Mouse (Mus musculus): ENCODE results near the gene Gm47955. TPM values are rescaled to one million over a fixed set of nuclear protein-coding genes. Genes with fewer than 3 reads are reported as not detected.

Gm47955 gene
- total and polyA plus RNA-seq, 3 experiments = not detected

- TF ChIP-seq MAFK (IDR thresholded peaks at IDR 0.05; ENCODE audit: borderline replicate concordance, low read depth, low read length) (no peak), SIN3A (IDR thresholded peaks at IDR 0.05; ENCODE audit: low read length) (no peak), POLR2AphosphoS5 (IDR thresholded peaks at IDR 0.05; ENCODE audit: borderline replicate concordance, low read depth, low read length) (no peak), TCF12 (IDR thresholded peaks at IDR 0.05; ENCODE audit: low read depth, low read length) (no peak), MXI1 (IDR thresholded peaks at IDR 0.05; ENCODE audit: low read depth, low read length) (no peak), RCOR1 (IDR thresholded peaks at IDR 0.05; ENCODE audit: low read depth, low read length) (no peak), NRF1 (IDR thresholded peaks at IDR 0.05; ENCODE audit: insufficient read depth, low read depth, low read length, poor library complexity, severe bottlenecking) (no peak), RAD21 (IDR thresholded peaks at IDR 0.05; ENCODE audit: low read depth, low read length) (no peak), SMC3 (IDR thresholded peaks at IDR 0.05; ENCODE audit: low read depth, low read length) (no peak), E2F4 (IDR thresholded peaks at IDR 0.05; ENCODE audit: borderline replicate concordance, low read depth, low read length) (no peak), GATA1 (IDR thresholded peaks at IDR 0.05; ENCODE audit: low read depth, low read length) (no peak), CTCF (IDR thresholded peaks at IDR 0.05 in 2 of 3, conservative IDR thresholded peaks at IDR 0.05 in 1 of 3; ENCODE audit: control insufficient read depth in 1 of 3, insufficient read depth in 1 of 3, low read depth in 2 of 3, low read length in 3 of 3, poor library complexity in 1 of 3, severe bottlenecking in 1 of 3) (no peak), ZC3H11A (IDR thresholded peaks at IDR 0.05; ENCODE audit: low read depth, low read length) (no peak), USF1 (IDR thresholded peaks at IDR 0.05; ENCODE audit: low read depth, low read length) (no peak), EP300 (IDR thresholded peaks at IDR 0.05; ENCODE audit: low read depth in 1 of 2, low read length in 2 of 2) (no peak), NELFE (IDR thresholded peaks at IDR 0.05; ENCODE audit: low read depth, low read length) (no peak), ZMIZ1 (IDR thresholded peaks at IDR 0.05; ENCODE audit: low read depth, low read length) (no peak)
Measured at GRCm38 (mm10) chr1:82991062-82991461, 31.0 kb downstream of the Gm47955 start.

GRCm38 (mm10) chr1:82991596-82991995, 31.5 kb downstream of the Gm47955 start:
- DNase-seq (ENCODE audit: low read depth, low spot score) = no peak
- TF ChIP-seq USF1 (IDR thresholded peaks at IDR 0.05; ENCODE audit: low read depth, low read length) (no peak), GATA1 (IDR thresholded peaks at IDR 0.05; ENCODE audit: low read depth, low read length) (no peak), POLR2AphosphoS2 (IDR thresholded peaks at IDR 0.05; ENCODE audit: low read length) (no peak), MAZ (IDR thresholded peaks at IDR 0.05; ENCODE audit: low read depth, low read length) (no peak), TBP (IDR thresholded peaks at IDR 0.05; ENCODE audit: low read depth, low read length) (no peak)
- no peak overlapping the region for H3K9ac ChIP-seq (ENCODE audit: control insufficient read depth, low read depth, low read length, poor library complexity, severe bottlenecking)
- no peaks in the 10 kb centered on the region for H3K4me1 ChIP-seq (ENCODE audit: control insufficient read depth in 1 of 2, insufficient read depth in 2 of 2, low read length in 2 of 2)
- H3K79me2 ChIP-seq (ENCODE audit: control insufficient read depth, insufficient read depth, low read length, poor library complexity) = no peaks in the 10 kb centered on the region
- no peaks in the 10 kb centered on the region for H3K9me3 ChIP-seq (replicated peaks; ENCODE audit: insufficient read depth, low read length)
- no peaks in the 10 kb centered on the region for H3K36me3 ChIP-seq (ENCODE audit: control insufficient read depth in 1 of 2, insufficient read depth in 2 of 2, low read length in 2 of 2)
- H3K27ac ChIP-seq (ENCODE audit: control insufficient read depth, low read depth, low read length) = no peak overlapping the region
- H3K27me3 ChIP-seq (ENCODE audit: control insufficient read depth in 1 of 2, insufficient read depth in 2 of 2, low read length in 2 of 2) = no peaks in the 10 kb centered on the region; a peak in 1 of 4 replicates
- no peak overlapping the region for H3K4me3 ChIP-seq (ENCODE audit: control insufficient read depth in 1 of 2, insufficient read depth in 1 of 2, low read depth in 2 of 2, low read length in 2 of 2)

More at GRCm38 (mm10) chr1:82991062-82991461, 31.0 kb downstream of the Gm47955 start:
- Histone ChIP-seq H3K27me3 (ENCODE audit: control insufficient read depth in 1 of 2, insufficient read depth in 2 of 2, low read length in 2 of 2) (no peaks in the 10 kb centered on the region; a peak in 1 of 4 replicates), H3K4me3 (ENCODE audit: control insufficient read depth in 1 of 2, insufficient read depth in 1 of 2, low read depth in 2 of 2, low read length in 2 of 2) (no peak overlapping the region), H3K36me3 (ENCODE audit: control insufficient read depth in 1 of 2, insufficient read depth in 2 of 2, low read length in 2 of 2) (no peaks in the 10 kb centered on the region), H3K27ac (ENCODE audit: control insufficient read depth, low read depth, low read length) (no peak overlapping the region), H3K9ac (ENCODE audit: control insufficient read depth, low read depth, low read length, poor library complexity, severe bottlenecking) (no peak overlapping the region), H3K79me2 (ENCODE audit: control insufficient read depth, insufficient read depth, low read length, poor library complexity) (no peaks in the 10 kb centered on the region), H3K4me1 (ENCODE audit: control insufficient read depth in 1 of 2, insufficient read depth in 2 of 2, low read length in 2 of 2) (no peaks in the 10 kb centered on the region), H3K9me3 (replicated peaks; ENCODE audit: insufficient read depth, low read length) (no peaks in the 10 kb centered on the region)
- no peak for DNase-seq (ENCODE audit: low read depth, low spot score)

Measured in MEL (cell line).